Mouse (Mus musculus): ENCODE results near the gene Pde8a. TPM values are rescaled to one million over a fixed set of nuclear protein-coding genes. Genes with fewer than 3 reads are reported as not detected.

Pde8a gene
- polyA plus RNA-seq, 1 experiment from 2014 or later, result 1.2 TPM

- H3K4me1 ChIP-seq (ENCODE audit: control insufficient read depth, low read depth, low read length), result peaks cover 3% of the 10 kb centered on the region
- H3K27ac ChIP-seq (ENCODE audit: low read length), result peak overlapping the region; percentile 70
- no peak overlapping the region for H3K4me2 ChIP-seq (ENCODE audit: low read depth, low read length)
- H3K27me3 ChIP-seq (ENCODE audit: control insufficient read depth, insufficient read depth, low read depth, low read length), result no peaks in the 10 kb centered on the region
- H3K9me3 ChIP-seq (replicated peaks; ENCODE audit: control insufficient read depth, low read length), result no peaks in the 10 kb centered on the region
- peak; percentile 67 for ATAC-seq (ENCODE audit: low read depth)
- H3K4me3 ChIP-seq (ENCODE audit: low read depth, low read length), result no peak overlapping the region
- H3K9ac ChIP-seq (ENCODE audit: low read depth, low read length), result no peak overlapping the region
- 36% methylated on average over 3 of the region's 3 CpGs for WGBS (ENCODE audit: insufficient replicate concordance)
- H3K36me3 ChIP-seq (ENCODE audit: control insufficient read depth, insufficient read depth), result no peaks in the 10 kb centered on the region
Observed at GRCm38 (mm10) chr7:81249854-81250279, 36.5 kb downstream of the Pde8a start.

GRCm38 (mm10) chr7:81250601-81251000, 37.2 kb downstream of the Pde8a start:
- Histone ChIP-seq H3K4me3 (ENCODE audit: low read depth, low read length) (no peak overlapping the region), H3K27me3 (ENCODE audit: control insufficient read depth, insufficient read depth, low read depth, low read length) (no peaks in the 10 kb centered on the region), H3K4me2 (ENCODE audit: low read depth, low read length) (no peak overlapping the region), H3K9me3 (replicated peaks; ENCODE audit: control insufficient read depth, low read length) (no peaks in the 10 kb centered on the region), H3K9ac (ENCODE audit: low read depth, low read length) (no peak overlapping the region), H3K36me3 (ENCODE audit: control insufficient read depth, insufficient read depth) (no peaks in the 10 kb centered on the region), H3K27ac (ENCODE audit: low read length) (0 out of 2 replicates have a peak overlapping the region, but pooled peaks have one; percentile 29), H3K4me1 (ENCODE audit: control insufficient read depth, low read depth, low read length) (peaks cover 3% of the 10 kb centered on the region)
- 54% methylated on average over 6 of the region's 6 CpGs for WGBS (ENCODE audit: insufficient replicate concordance)
- ATAC-seq (ENCODE audit: low read depth), result no peak

GRCm38 (mm10) chr7:81251521-81251920, 38.1 kb downstream of the Pde8a start:
- peaks cover 3% of the 10 kb centered on the region for H3K4me1 ChIP-seq (ENCODE audit: control insufficient read depth, low read depth, low read length)
- ATAC-seq (ENCODE audit: low read depth), result no peak
- no peaks in the 10 kb centered on the region for H3K36me3 ChIP-seq (ENCODE audit: control insufficient read depth, insufficient read depth)
- H3K27me3 ChIP-seq (ENCODE audit: control insufficient read depth, insufficient read depth, low read depth, low read length), result no peaks in the 10 kb centered on the region
- H3K4me2 ChIP-seq (ENCODE audit: low read depth, low read length), result no peak overlapping the region
- no peak overlapping the region for H3K9ac ChIP-seq (ENCODE audit: low read depth, low read length)
- 59% methylated on average over 2 of the region's 2 CpGs for WGBS (ENCODE audit: insufficient replicate concordance)
- H3K9me3 ChIP-seq (replicated peaks; ENCODE audit: control insufficient read depth, low read length), result no peaks in the 10 kb centered on the region
- H3K27ac ChIP-seq (ENCODE audit: low read length), result no peak overlapping the region
- no peak overlapping the region for H3K4me3 ChIP-seq (ENCODE audit: low read depth, low read length)

GRCm38 (mm10) chr7:81253317-81253716, 39.9 kb downstream of the Pde8a start:
- no peak overlapping the region for H3K27ac ChIP-seq (ENCODE audit: low read length)
- no peak overlapping the region for H3K4me2 ChIP-seq (ENCODE audit: low read depth, low read length)
- H3K4me1 ChIP-seq (ENCODE audit: control insufficient read depth, low read depth, low read length), result peaks cover 3% of the 10 kb centered on the region
- H3K27me3 ChIP-seq (ENCODE audit: control insufficient read depth, insufficient read depth, low read depth, low read length), result no peaks in the 10 kb centered on the region
- no peaks in the 10 kb centered on the region for H3K9me3 ChIP-seq (replicated peaks; ENCODE audit: control insufficient read depth, low read length)
- H3K36me3 ChIP-seq (ENCODE audit: control insufficient read depth, insufficient read depth), result no peaks in the 10 kb centered on the region
- ATAC-seq (ENCODE audit: low read depth), result peak; percentile 30; the same call in 1 of the 2 replicates
- no peak overlapping the region for H3K9ac ChIP-seq (ENCODE audit: low read depth, low read length)
- WGBS (ENCODE audit: insufficient replicate concordance), result 44% methylated on average over 11 of the region's 11 CpGs
- H3K4me3 ChIP-seq (ENCODE audit: low read depth, low read length), result no peak overlapping the region

- no peak overlapping the region for H3K9ac ChIP-seq (ENCODE audit: low read depth, low read length)
- H3K4me3 ChIP-seq (ENCODE audit: low read depth, low read length), result no peak overlapping the region
- H3K9me3 ChIP-seq (replicated peaks; ENCODE audit: control insufficient read depth, low read length), result no peaks in the 10 kb centered on the region
- no peaks in the 10 kb centered on the region for H3K36me3 ChIP-seq (ENCODE audit: control insufficient read depth, insufficient read depth)
- H3K27me3 ChIP-seq (ENCODE audit: control insufficient read depth, insufficient read depth, low read depth, low read length), result no peaks in the 10 kb centered on the region
- no peak overlapping the region for H3K27ac ChIP-seq (ENCODE audit: low read length)
- ATAC-seq (ENCODE audit: low read depth), result no peak
- no peak overlapping the region for H3K4me2 ChIP-seq (ENCODE audit: low read depth, low read length)
- H3K4me1 ChIP-seq (ENCODE audit: control insufficient read depth, low read depth, low read length), result peaks cover 3% of the 10 kb centered on the region; the same call in 1 of the 2 replicates
Observed at GRCm38 (mm10) chr7:81254579-81254978, 41.2 kb downstream of the Pde8a start.

GRCm38 (mm10) chr7:81255456-81255855, 42.1 kb downstream of the Pde8a start:
- no peak overlapping the region for H3K4me3 ChIP-seq (ENCODE audit: low read depth, low read length)
- H3K9ac ChIP-seq (ENCODE audit: low read depth, low read length), result no peak overlapping the region
- 64% methylated on average over 3 of the region's 3 CpGs for WGBS (ENCODE audit: insufficient replicate concordance)
- H3K36me3 ChIP-seq (ENCODE audit: control insufficient read depth, insufficient read depth), result no peaks in the 10 kb centered on the region
- H3K27me3 ChIP-seq (ENCODE audit: control insufficient read depth, insufficient read depth, low read depth, low read length), result no peaks in the 10 kb centered on the region
- ATAC-seq (ENCODE audit: low read depth), result no peak
- no peak overlapping the region for H3K4me2 ChIP-seq (ENCODE audit: low read depth, low read length)
- H3K9me3 ChIP-seq (replicated peaks; ENCODE audit: control insufficient read depth, low read length), result no peaks in the 10 kb centered on the region
- H3K4me1 ChIP-seq (ENCODE audit: control insufficient read depth, low read depth, low read length), result peaks cover 3% of the 10 kb centered on the region; the same call in 1 of the 2 replicates
- H3K27ac ChIP-seq (ENCODE audit: low read length), result no peak overlapping the region

GRCm38 (mm10) chr7:81256773-81257172, 43.4 kb downstream of the Pde8a start:
- ATAC-seq (ENCODE audit: low read depth), result no peak
- Histone ChIP-seq H3K4me1 (ENCODE audit: control insufficient read depth, low read depth, low read length) (no peaks in the 10 kb centered on the region), H3K27ac (ENCODE audit: low read length) (no peak overlapping the region), H3K36me3 (ENCODE audit: control insufficient read depth, insufficient read depth) (no peaks in the 10 kb centered on the region), H3K9ac (ENCODE audit: low read depth, low read length) (no peak overlapping the region), H3K4me2 (ENCODE audit: low read depth, low read length) (no peak overlapping the region), H3K27me3 (ENCODE audit: control insufficient read depth, insufficient read depth, low read depth, low read length) (no peaks in the 10 kb centered on the region), H3K4me3 (ENCODE audit: low read depth, low read length) (no peak overlapping the region), H3K9me3 (replicated peaks; ENCODE audit: control insufficient read depth, low read length) (no peaks in the 10 kb centered on the region)
- 67% methylated on average over 3 of the region's 3 CpGs for WGBS (ENCODE audit: insufficient replicate concordance)

- Histone ChIP-seq H3K4me1 (ENCODE audit: control insufficient read depth, low read depth, low read length) (no peaks in the 10 kb centered on the region), H3K27ac (ENCODE audit: low read length) (no peak overlapping the region), H3K4me3 (ENCODE audit: low read depth, low read length) (no peak overlapping the region), H3K4me2 (ENCODE audit: low read depth, low read length) (no peak overlapping the region), H3K27me3 (ENCODE audit: control insufficient read depth, insufficient read depth, low read depth, low read length) (no peaks in the 10 kb centered on the region), H3K9me3 (replicated peaks; ENCODE audit: control insufficient read depth, low read length) (no peaks in the 10 kb centered on the region), H3K9ac (ENCODE audit: low read depth, low read length) (no peak overlapping the region), H3K36me3 (ENCODE audit: control insufficient read depth, insufficient read depth) (no peaks in the 10 kb centered on the region)
- 36% methylated on average over 7 of the region's 7 CpGs for WGBS (ENCODE audit: insufficient replicate concordance)
- ATAC-seq (ENCODE audit: low read depth), result no peak
Observed at GRCm38 (mm10) chr7:81261548-81261947, 48.2 kb downstream of the Pde8a start.

- ATAC-seq (ENCODE audit: low read depth), result no peak
- H3K4me3 ChIP-seq (ENCODE audit: low read depth, low read length), result no peak overlapping the region
- 48% methylated on average over 3 of the region's 3 CpGs for WGBS (ENCODE audit: insufficient replicate concordance)
Observed at GRCm38 (mm10) chr7:81272908-81273307, 59.5 kb downstream of the Pde8a start.

More at GRCm38 (mm10) chr7:81272908-81273307, 59.5 kb downstream of the Pde8a start:
- Histone ChIP-seq H3K9me3 (replicated peaks; ENCODE audit: control insufficient read depth, low read length) (no peaks in the 10 kb centered on the region), H3K4me2 (ENCODE audit: low read depth, low read length) (no peak overlapping the region), H3K9ac (ENCODE audit: low read depth, low read length) (no peak overlapping the region), H3K27me3 (ENCODE audit: control insufficient read depth, insufficient read depth, low read depth, low read length) (no peaks in the 10 kb centered on the region), H3K36me3 (ENCODE audit: control insufficient read depth, insufficient read depth) (no peaks in the 10 kb centered on the region), H3K27ac (ENCODE audit: low read length) (no peak overlapping the region), H3K4me1 (ENCODE audit: control insufficient read depth, low read depth, low read length) (no peaks in the 10 kb centered on the region)
